Mouse (Mus musculus): ENCODE measurements at regions not wholly inside any gene's neighbourhood (a gene's known extent, or its start where the extent isn't known, plus 50 kb on each side); places are given as distances from the start of the nearest gene placed in this dataset.

- peak in 1 of 2 experiments; percentile 35 for DNase-seq (ENCODE audit: low spot score in 2 of 2)
These were observed 101.8 kb upstream of the Jun start for GRCm38 (mm10) chr4:95153737-95154287.

- DNase-seq (ENCODE audit: low spot score in 2 of 2), result no peak
These were observed 102.4 kb upstream of the Jun start for GRCm38 (mm10) chr4:95154377-95154776.

- DNase-seq (ENCODE audit: low spot score in 2 of 2), result no peak
These were observed 103.2 kb upstream of the Jun start for GRCm38 (mm10) chr4:95155178-95155577.

DNA sequence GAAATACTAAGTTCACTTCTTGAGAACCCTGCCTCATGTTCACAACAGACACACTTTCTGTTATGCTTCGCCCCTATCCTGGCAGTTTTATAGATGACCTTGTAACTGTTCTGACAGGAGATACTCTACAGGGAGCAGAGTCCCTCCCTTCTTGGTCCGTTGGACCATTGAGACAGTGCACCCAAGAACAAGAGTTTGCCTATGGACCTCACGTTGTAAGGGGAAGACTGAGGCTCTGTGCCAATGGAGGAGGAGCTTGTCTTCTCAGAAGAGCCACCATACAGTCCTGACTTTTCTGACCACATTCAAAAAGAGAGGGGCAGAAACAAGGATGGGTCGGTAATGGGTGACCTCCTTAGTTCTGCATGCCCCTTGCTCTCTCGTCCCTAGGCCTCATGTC is 103.8 kb upstream of the Jun start:
- DNase-seq (ENCODE audit: low spot score in 2 of 2), result no peak

DNA sequence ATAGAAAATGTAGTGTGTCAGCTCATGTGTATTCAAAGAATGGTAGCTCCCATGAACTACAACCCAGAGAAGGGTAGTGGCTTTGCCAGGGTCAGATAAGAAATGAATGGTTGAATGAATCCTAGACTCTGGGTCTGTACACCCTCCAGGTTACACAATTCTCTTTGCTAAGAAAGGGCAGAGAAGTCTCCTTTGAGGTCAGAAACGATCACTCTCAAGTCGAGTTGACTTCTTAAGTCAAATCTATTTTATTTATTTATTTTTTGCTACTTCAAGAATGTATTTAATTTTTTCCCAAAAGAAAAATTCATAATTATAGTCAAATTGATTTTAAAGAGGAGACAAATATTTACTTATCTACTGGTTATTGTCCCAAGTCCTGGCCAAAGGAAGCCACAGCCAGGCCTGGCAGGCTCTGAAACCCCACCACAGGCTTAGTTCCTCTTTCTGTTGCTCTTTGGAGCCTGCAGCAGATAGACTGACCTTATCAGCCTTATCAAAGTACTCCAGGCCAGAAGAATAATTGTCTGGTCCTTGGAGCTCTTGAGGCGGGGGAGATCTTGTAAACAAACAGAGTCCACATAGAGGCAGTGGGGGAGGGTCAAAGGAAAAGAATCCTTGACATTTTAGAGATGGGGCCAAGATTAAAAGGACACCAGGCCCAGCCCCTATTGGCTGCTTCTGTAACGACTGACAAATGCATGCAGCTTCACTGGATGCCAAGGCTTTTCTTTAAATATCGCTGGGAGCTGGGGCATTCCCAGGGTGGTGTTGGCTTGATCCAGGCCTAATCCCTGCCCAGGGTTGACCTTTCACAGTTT is 104.6 kb upstream of the Jun start:
- DNase-seq (ENCODE audit: low spot score in 2 of 2), result no peak

GRCm38 (mm10) chr4:95157653-95158430 is 105.8 kb upstream of the Jun start:
- DNase-seq (ENCODE audit: low spot score in 2 of 2), result no peak

- DNase-seq (ENCODE audit: low spot score in 2 of 2), result no peak
These were observed 106.8 kb upstream of the Jun start for GRCm38 (mm10) chr4:95158632-95159424.

DNA sequence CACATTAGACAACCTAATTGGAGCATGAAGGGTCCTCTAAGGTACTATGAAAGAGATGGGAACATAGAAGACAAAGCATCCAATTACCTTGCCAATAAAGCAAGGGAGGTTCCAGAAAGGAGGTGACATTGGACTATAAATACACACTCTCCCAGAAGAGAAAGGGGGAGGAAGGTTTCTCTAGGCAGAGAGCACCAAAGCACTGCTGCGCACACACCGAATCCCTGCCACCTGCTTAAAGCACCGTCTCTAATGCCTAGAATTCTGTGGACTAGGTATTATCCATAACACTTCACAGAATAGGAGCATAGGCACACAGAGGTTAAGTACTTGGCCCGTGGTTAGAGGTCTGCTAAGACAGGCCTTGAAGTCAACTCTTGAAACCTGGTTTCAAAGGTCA is 107.8 kb upstream of the Jun start:
- no peak for DNase-seq (ENCODE audit: low spot score in 2 of 2)

DNA sequence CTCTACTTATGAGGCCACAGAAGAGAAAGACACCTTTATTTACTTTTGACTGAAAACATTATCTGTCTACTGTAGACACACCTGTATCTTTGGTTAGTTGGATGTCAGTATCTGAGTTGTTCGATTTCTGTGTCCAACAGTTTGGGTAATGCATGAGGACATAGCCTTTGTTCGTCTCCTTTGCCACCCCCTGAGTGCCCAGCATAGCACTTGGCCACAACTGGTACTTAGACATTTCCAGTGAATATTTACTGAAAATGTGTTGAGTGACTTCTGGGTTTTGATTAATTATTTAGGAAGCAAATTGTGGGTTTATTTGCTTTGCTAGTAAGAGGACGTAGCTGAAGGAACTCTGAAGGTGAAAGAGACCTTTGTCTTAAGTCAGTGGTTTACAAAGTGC is 108.4 kb upstream of the Jun start:
- no peak for DNase-seq (ENCODE audit: low spot score in 2 of 2)

DNA sequence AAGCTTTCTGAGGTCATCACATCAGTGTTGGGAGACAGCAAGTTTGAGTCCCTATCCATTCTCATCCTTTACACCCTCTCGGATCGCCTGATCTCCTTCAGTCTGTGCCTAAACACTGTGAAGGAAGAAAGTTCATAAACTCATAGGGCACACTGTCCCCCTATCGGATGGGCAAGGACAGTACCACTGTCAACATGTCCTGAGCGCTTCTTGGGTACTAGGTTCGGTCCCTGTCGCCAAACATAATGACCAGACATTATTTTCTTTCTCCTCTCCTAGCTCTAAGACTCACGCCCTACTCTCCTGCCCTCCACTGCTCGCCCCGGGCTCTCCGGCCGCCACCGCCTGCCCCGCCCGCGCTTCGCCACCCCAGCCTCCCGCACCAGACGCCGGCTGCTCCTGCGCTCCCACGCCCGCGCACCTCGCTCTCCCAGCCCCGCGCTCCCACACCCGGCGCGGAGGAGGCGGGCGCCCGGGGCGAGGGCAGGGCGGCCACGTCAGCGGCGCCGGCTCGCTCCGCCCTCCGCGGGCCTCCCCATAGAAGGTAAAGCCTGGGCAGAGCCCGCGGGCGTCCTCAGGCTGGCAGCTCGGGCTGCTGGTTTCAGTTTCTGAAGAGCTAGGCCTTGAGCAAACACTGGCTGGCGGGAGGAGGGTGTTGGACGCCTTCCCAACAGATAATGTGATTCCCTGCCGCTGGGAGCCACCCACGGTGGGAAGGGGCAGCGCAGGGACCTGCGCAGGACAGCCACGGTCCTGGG is 109.1 kb upstream of the Jun start:
- DNase-seq (ENCODE audit: low spot score in 2 of 2), result peak; percentile 75 to 86

GRCm38 (mm10) chr4:95161670-95162020 is 109.6 kb upstream of the Jun start:
- DNase-seq (ENCODE audit: low spot score in 2 of 2), result no peak

DNA sequence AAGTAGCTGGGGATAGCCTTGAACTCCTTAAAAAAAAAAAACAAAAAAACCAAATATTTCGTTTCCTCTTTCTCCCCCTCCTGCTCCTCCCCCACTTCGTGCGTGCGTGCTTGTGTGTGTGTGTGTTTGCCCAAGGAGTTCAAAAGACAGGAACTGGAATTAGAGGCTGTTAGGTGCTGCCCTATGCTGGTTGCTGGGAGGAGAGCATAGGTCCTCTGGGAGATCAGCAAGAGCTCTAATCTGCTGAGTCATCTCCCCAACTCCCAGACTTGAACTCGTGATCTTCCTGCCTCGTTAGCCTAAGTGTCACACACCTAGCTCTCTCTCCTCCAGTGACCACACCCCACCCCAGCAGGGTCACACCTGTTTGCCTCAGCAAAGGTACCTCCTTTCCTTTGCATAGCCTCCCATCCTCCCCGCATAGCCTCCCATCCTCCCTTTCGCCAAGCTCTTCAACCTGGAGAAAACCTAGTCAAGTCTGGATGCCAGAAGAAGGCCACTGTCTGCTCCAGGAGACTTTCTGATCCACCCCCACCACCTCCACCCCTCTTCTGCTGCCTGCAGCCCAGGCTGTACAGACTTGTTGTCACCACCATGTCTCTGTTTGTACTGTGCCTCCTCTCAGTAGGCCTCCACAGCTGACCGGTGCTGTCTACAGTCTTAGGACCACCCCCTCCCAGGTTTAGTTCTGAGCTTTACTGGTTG is 110.5 kb upstream of the Jun start:
- no peak for DNase-seq (ENCODE audit: low spot score in 2 of 2)

DNA sequence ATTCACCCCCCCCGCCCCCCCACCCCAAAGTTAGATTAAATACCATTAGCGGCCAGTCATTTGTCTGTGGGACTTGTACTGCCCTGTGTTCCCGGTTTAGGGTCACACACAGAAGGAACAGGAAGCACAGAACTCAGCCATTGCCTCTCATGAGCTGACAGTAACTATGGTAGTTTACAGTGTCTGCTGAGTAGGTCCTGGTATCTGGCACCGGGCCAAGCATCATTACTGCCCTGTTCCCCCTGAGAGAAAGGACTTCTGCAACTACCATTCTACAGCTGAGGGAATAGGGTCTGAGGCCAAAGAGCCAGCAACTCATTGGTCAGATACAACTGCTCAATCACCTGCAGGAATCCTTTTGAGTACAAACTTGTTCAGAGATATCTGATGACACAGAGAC is 111.4 kb upstream of the Jun start:
- DNase-seq (ENCODE audit: low spot score in 2 of 2), result no peak

DNA sequence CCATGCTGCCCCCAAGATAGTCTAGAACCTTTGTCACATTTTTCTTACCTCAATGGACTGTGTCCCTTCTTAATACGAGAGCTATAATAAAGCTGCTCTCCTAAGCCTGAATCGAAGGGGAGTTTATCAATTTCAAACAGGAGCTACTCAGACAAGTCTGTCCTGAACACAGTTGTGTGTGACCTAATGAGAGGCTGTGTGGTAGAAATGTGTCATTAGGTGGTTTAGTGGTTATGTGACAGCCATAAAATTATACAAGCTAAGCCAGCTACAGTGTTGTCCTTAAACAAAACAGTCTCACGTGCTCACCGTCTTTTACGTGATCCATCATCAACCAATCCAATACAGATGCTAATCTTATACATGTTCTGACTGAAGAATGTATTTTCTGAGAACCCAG is 114.5 kb upstream of the Jun start:
- no peak for DNase-seq (ENCODE audit: low spot score in 2 of 2)

DNA sequence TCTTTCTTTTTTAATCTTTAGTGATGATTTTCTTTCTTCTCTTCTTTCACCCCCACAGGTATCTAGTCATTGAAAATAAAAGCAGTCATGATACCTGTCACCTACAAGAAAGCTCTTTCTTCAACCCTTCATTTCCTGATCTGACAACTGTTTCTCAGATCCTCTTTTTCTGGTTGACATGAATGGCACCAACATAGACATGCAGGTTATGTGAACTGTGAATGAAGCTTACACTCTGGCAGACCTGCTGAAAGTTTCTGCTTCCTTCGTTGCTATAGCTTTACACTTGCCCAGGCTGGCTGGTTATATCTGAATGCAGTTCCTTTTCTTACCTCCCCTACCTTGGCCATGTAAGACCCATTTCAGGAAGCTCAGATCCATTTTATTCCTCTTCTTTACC is 115.2 kb upstream of the Jun start:
- DNase-seq (ENCODE audit: low spot score in 2 of 2), result no peak

- no peak for DNase-seq (ENCODE audit: low spot score in 2 of 2)
These were observed 117.7 kb upstream of the Jun start for GRCm38 (mm10) chr4:95169702-95170101.

DNA sequence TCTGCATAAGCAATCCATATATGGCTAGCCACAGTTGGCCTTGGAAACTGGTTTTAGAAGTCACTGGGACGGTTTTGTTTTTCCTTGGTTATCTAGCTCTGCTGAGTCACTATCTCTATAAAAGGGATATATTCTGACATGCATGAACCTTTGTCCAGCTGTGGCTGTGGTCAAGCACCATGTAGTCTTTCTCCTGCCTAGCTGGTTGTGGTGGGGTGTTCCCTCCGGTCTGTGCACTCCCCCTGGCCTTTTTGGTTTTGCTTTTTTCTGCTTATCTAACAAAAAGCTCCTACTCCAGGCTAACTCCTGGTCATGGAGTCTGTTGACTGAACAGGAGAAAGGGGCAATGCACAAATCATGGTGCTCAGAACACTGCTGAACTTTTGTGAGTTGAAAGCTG is 125.7 kb upstream of the Jun start:
- DNase-seq (ENCODE audit: low spot score in 2 of 2), result no peak

DNA sequence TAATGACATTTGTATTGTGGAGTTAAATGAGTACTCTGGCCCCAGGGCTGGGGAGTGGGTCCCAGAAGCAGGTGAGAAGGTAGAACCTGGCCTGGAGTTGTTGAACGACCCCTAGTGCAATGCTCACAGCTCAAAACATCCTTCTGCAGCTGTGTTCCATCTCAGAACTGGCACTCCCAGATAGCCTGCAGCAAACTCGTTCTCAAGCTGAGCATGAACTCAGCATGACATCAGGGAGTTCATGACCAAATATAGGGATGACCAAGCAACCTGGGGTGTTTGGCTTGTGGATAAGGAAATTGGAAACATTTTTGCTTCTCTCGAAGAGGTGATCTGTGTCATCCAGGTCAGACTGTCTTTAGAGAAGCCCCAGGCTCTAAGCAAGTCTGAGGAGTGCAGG is 126.4 kb upstream of the Jun start:
- DNase-seq (ENCODE audit: low spot score in 2 of 2), result no peak

GRCm38 (mm10) chr4:95178900-95179299 is 126.9 kb upstream of the Jun start:
- no peak for DNase-seq (ENCODE audit: low spot score in 2 of 2)

- DNase-seq (ENCODE audit: low spot score in 2 of 2), result no peak
These were observed 128.4 kb upstream of the Jun start for GRCm38 (mm10) chr4:95180446-95180845.

Measured in gastrocnemius, postnatal 4 days (tissue).